Mouse (Mus musculus): ENCODE data around the gene Mettl22.

GRCm38 (mm10) chr16:8423626-8424114, 46.9 kb upstream of the Mettl22 start:
- TF ChIP-seq CTCF (IDR thresholded peaks at IDR 0.05; ENCODE audit: borderline replicate concordance, extremely low read depth, insufficient read depth, insufficient read length) (no peak), POLR2A (IDR thresholded peaks at IDR 0.05; ENCODE audit: borderline replicate concordance, extremely low read depth, insufficient read depth, insufficient read length, poor library complexity, severe bottlenecking) (no peak)

Measured in brain, embryonic 14.5 days (tissue).